Mouse (Mus musculus) left cerebral cortex, postnatal 4 days (tissue): Measurements from ENCODE around the gene Rcan1. TPM values are rescaled to one million over a fixed set of nuclear protein-coding genes. Genes with fewer than 3 reads are reported as not detected.

ENCODE experiments used
- DNase-seq: peaks from one replicate; pipeline ENCODE4 v3.0.0-alpha.2; 2022
- intact Hi-C: fragments of 180-260 bp; cut with DNase I; formaldehyde crosslinking; loops from one replicate; pipeline ENCODE4 v1.15.1; 2025
- total RNA-seq, 2 experiments: library from RNA; stranded (reverse); gene quantifications; 2 replicates each; pipeline ENCODE4 v1.2.3; 2021

The Rcan1 gene
- total RNA-seq, 2 experiments from 2014 or later = 48.3 to 50.1 TPM

DNA sequence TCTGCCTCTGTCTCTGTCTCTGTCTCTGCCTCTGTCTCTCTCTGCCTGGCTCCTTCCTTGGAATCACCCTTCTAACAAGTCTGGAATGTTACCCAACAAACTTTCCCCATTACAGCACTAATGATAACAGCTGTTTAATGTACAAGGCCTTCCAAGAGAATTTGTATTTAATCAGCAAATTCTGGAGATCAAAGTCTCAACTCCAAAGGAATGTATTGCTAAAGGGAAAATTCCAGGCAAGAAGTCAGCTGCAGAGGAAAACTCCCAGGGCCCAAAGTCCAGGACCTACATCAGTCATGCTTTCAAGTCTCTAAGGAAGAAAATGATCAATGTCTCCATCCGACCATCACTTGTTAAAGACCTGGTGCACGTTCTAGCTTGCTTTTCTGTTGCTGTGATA, 62.8 kb downstream of the Rcan1 start:
- intact Hi-C loops = no loop called here
- no peak for DNase-seq

DNA sequence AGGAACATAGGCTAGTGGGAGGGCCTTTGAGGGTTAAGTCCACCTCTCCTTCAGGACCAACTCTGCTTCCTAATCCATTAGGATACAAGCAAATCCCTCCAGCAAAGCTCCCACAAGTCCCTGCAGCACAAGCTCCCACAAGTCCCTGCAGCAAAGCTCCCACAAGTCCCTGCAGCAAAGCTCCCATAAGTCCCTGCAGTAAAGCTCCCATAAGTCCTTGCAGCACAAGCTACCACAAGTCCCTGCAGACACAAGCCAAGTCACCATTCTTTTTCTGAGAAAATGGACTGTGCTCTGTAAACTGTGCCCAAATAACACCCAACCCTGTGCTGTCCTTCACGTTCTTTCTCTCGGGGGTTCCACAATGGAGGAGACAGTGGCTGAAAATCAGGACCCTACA, 66.5 kb downstream of the Rcan1 start:
- intact Hi-C loops = no loop called here
- DNase-seq = no peak

GRCm38 (mm10) chr16:92403069-92403468, 67.6 kb downstream of the Rcan1 start:
- intact Hi-C loops = no loop called here
- no peak for DNase-seq

- intact Hi-C loops = no loop called here
- DNase-seq = no peak
These were observed 68.5 kb downstream of the Rcan1 start for GRCm38 (mm10) chr16:92402216-92402615.

GRCm38 (mm10) chr16:92401206-92401605, 69.5 kb downstream of the Rcan1 start:
- intact Hi-C loops = no loop called here

DNA sequence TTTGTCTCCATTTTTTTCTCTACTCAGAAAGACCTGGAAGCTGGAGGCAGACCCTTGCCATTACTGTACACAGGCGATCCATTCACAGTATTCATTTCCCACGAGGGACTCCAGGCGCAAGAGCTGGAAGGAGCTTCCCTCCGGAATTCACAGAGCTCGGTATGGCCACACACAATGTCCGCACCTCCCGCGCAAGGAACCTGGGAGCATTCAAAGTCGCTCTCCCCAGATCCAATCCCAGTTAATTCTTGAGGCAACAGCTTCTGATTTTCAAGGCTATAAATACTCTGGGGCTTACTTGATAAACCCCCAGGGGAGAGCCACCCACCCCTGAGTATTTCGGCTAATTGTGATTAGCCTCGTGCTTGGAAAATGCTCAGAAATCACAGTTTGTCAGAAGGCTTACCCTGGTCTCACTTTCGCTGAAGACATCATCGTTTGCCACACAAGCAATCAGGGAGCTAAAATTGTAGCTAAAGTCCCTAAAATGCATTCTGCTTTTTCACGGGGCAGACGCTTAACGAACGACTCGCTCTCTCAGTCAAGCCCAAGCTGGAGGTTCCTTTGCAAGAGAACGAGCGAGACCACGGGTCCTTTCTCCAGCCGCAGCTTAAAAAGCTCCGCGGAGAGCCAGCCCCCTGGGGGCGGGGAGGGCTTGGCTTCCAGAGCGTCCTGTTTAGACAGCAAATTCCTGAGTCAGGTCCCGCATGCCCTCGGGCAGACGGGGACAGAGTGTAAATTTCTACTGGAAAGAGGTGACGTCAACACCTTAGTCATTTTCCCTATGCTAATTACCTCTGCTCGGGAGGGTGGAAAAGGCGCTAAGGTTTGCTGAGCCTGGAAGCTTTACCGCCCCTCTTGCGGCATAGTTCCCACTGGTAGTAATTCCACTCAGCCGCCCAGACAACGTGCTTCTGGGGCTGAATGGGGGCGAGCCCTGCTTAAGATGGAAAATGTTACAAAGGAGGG, 70.9 kb downstream of the Rcan1 start:
- DNase-seq = peak; percentile 71
- intact Hi-C loops = no loop called here

More at GRCm38 (mm10) chr16:92401206-92401605, 69.5 kb downstream of the Rcan1 start:
- no peak for DNase-seq

DNA sequence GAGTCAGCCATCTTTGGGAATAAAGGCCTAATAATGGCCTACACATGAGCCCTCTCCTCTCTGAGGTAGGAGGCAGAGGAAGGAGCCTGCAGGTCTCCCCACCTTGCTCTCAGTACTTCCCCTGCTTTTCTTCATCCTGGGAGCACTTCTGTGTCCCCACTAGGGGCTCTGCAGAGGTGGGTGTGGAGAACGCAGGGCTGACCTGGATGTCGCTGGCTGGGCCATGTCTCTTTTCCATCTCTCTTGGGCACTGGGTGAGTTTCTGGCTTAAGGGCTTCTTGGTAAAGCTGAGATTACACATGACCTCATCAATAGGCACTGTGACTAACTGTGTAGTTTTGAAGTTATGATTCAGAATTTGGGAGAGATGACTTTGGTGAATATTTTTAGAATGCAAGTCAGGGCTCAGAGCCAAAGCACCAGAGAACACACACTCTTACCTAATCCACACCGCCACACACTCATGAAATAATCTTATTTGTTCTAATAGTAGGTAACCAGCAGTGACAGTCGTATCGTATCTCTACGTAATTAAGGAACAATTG, 72.0 kb downstream of the Rcan1 start:
- DNase-seq = no peak
- intact Hi-C loops = no loop called here

- intact Hi-C loops = no loop called here
- DNase-seq = no peak
These were observed 72.7 kb downstream of the Rcan1 start for GRCm38 (mm10) chr16:92397745-92398573.

DNA sequence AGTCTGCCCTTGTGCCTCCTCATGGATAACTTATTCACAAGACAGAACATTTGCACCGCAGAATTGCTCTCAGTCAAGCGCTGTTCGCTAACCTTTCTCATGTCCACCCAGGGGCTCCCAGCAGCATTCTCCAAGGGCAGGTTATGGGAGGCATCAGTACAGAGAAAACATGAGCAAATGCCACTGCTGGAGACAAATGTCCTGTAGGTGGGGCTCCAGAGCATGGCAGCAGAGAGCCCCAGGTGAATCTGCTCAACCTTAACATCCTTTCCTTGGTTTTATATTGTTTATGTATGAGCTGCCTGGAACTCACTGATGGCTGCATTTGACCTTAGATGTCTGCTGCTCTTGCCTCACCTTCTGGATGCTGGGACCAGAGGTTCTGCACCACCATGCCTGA, 76.9 kb downstream of the Rcan1 start:
- no peak for DNase-seq
- intact Hi-C loops = no loop called here

DNA sequence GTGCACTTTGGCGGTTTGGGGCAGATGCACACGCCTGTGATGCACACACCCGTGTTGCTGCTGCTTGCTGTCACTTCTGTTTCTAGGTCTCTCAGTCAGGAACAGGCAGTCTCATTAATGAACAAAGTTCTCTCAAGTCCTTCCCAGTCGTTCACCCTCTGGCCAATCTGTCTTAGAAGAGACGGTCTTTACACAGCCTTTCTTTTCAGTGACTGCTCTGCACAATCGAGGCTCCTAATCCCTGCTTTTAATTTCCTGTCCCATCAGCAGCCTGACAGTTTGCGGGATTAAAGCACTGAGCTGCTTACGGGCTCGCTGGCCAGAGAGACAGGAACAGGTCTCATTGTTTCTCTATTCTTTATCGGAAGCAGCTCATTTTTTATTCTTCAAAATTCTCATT, 83.0 kb downstream of the Rcan1 start:
- DNase-seq = no peak
- intact Hi-C loops = loop anchor here (10.0 kb wide), 1 partner anchor 67 kb away; no protein-coding TSS in a partner anchor

GRCm38 (mm10) chr16:92385062-92385461, 85.6 kb downstream of the Rcan1 start:
- DNase-seq = peak; percentile 76
- intact Hi-C loops = loop anchor here (10.0 kb wide), 1 partner anchor 70 kb away; no protein-coding TSS in a partner anchor

- intact Hi-C loops = loop anchor here (10.0 kb wide), 1 partner anchor 71 kb away; no protein-coding TSS in a partner anchor
- DNase-seq = no peak
These were observed 87.3 kb downstream of the Rcan1 start for GRCm38 (mm10) chr16:92383412-92383811.

- DNase-seq = peak; percentile 69
- intact Hi-C loops = loop anchor here (10.0 kb wide), 1 partner anchor 72 kb away; no protein-coding TSS in a partner anchor
These were observed 88.2 kb downstream of the Rcan1 start for GRCm38 (mm10) chr16:92382508-92382907.

GRCm38 (mm10) chr16:92381092-92381491, 89.6 kb downstream of the Rcan1 start:
- intact Hi-C loops = loop anchor here (10.0 kb wide), 1 partner anchor 74 kb away; no protein-coding TSS in a partner anchor
- no peak for DNase-seq

DNA sequence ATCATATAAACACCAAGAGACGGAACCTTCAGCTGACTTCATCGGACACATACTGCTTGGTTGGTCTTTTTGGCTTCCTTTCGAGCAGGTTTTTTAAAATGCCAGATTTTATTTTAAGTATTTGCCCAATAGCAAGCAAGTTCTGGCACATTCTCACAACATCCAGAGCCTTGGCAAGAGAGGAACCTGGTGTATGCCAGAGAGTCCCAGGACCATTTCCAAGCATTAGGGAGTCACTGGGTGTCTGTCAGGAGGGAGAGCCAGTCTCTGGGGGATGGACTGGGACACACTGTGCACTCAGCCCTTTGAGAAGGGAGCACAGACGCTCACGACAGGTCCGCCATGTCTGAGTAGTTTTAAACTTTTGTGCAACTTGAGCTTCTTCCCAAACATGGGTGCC, 93.7 kb downstream of the Rcan1 start:
- no peak for DNase-seq

DNA sequence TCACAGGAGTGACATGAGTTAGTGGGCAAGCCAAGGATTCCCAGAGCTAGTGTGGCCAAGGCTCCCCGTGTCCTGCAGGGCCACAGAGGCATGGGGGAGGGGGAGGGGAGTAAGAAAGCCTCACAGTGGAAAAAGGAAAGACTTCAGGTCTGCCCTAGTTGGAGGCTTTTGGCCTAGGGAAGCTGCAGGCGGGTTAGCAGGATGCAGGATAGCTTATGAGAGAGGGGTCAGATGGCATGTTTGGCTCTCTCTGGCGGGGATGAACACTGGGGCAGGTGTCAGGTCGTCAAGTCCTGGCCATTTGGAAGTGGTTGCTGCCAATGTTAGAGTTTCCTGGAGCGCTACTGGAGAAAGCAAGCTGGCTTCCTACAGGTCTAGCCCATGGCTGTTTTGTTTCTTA, 99.0 kb downstream of the Rcan1 start:
- peak; percentile 26 for DNase-seq
- intact Hi-C loops = no loop called here

More for the DNA sequence above, 93.7 kb downstream of the Rcan1 start:
- intact Hi-C loops = no loop called here

- intact Hi-C loops = no loop called here
These were observed 101.4 kb downstream of the Rcan1 start for GRCm38 (mm10) chr16:92369260-92369659.

GRCm38 (mm10) chr16:92365477-92365876, 105.2 kb downstream of the Rcan1 start:
- intact Hi-C loops = no loop called here
- DNase-seq = no peak

More at GRCm38 (mm10) chr16:92369260-92369659, 101.4 kb downstream of the Rcan1 start:
- DNase-seq = no peak

- intact Hi-C loops = no loop called here
- peak; percentile 54 for DNase-seq
These were observed 110.0 kb downstream of the Rcan1 start for GRCm38 (mm10) chr16:92360711-92361110.

DNA sequence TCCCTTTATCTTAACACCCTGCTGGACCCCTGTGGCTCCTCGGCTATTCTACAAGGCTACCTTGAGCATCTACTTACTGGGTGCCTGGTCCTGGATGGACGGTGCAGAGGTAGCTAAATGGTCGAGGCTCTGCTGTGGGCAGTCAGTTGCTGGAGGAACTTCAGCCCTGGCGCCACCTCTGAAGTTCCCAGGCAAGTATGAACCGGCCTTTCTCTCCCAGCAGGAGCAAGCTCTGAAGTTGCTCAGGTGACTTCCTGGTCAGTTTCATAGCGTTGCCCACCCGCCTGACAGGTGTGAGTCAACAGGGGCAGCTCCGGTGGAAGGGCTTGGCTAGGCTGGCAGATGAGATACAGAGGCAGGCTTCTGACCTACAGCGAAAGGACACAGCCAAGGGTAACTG, 111.4 kb downstream of the Rcan1 start, which contains the start of gene Kcne1:
Gene Kcne1, minus strand, starts transcription at position 240 of the 400 bp plus-strand sequence.
- intact Hi-C loops = no loop called here
- no peak for DNase-seq

DNA sequence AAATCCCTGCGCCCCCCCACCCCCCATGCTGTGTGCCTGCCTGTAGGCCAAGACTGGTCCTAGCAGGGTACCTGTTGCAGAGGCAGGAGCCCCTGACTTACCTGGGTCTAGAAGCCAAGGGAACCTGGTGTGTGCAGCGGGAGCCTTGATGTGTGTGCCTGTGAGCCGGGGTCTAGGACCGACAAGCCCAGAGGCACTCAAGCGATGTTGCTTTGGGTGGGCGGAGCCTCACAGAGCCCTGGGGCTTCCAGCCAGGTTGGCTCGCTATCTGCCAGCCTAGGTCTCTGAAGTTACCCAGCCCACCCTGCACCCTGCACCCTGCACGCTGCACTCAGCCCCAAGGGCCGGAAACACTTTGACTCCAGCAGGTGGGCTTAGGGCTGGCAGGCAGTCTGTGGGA, 111.9 kb downstream of the Rcan1 start:
- peak; percentile 34 for DNase-seq
- intact Hi-C loops = no loop called here
